Mouse (Mus musculus) stomach, postnatal 0 days (tissue): ENCODE measurements around the gene Scgb2b27. TPM values are rescaled to one million over a fixed set of nuclear protein-coding genes. Genes with fewer than 3 reads are reported as not detected.
"Not testable (repeated sequence)": the region's sequence is repeated elsewhere in the genome, so short reads cannot be mapped to it uniquely, and the experiment has no call there.

ENCODE experiments used
- ATAC-seq: fragments of 200-750 bp; cut with Nextera tagmentation; 2 replicates; pipeline ENCODE4 v1.8.0; 2017; ENCODE audit not compliant: low FRiP score, low TSS enrichment
- DNase-seq: peaks from one replicate; pipeline ENCODE4 v3.0.0-alpha.2; 2016; ENCODE audit warnings: low spot score
- H3K27ac ChIP-seq: fragments of 300-500 bp; sonication (generic); replicated peaks from 2 replicates; pipeline ENCODE4 v1.5.1; 2014; ENCODE audit warnings: mild to moderate bottlenecking, control low read depth
- H3K27me3 ChIP-seq: fragments of 300-500 bp; sonication (generic); 2 replicates; pipeline ENCODE4 v1.6.1; 2014; ENCODE audit warnings: low read length; ENCODE audit not compliant: control insufficient read depth, insufficient read depth
- H3K36me3 ChIP-seq: fragments of 300-500 bp; sonication (generic); 2 replicates; pipeline ENCODE4 v1.6.1; 2014; ENCODE audit warnings: low read length, mixed read lengths; ENCODE audit not compliant: control insufficient read depth, insufficient read depth
- H3K4me1 ChIP-seq: fragments of 300-500 bp; sonication (generic); replicated peaks from 2 replicates; pipeline ENCODE4 v1.6.1; 2014; ENCODE audit warnings: antibody characterized with exemption; ENCODE audit not compliant: control insufficient read depth, insufficient read depth
- H3K4me2 ChIP-seq: fragments of 300-500 bp; sonication (generic); replicated peaks from 2 replicates; pipeline ENCODE4 v1.6.1; 2014; ENCODE audit warnings: low read depth, mild to moderate bottlenecking, control low read depth, moderate library complexity
- H3K4me3 ChIP-seq: fragments of 300-500 bp; sonication (generic); 2 replicates; pipeline ENCODE4 v1.5.1; 2014; ENCODE audit warnings: low read depth, low read length, control low read depth
- H3K9ac ChIP-seq: fragments of 300-500 bp; sonication (generic); 2 replicates; pipeline ENCODE4 v1.6.1; 2014; ENCODE audit warnings: mild to moderate bottlenecking, low read length, control low read depth, mixed read lengths
- H3K9me3 ChIP-seq: fragments of 300-500 bp; sonication (generic); 2 replicates; pipeline ENCODE4 v1.6.1; 2016; ENCODE audit warnings: low read length; ENCODE audit not compliant: control insufficient read depth
- CTCF ChIP-seq: IDR thresholded peaks from 2 replicates; pipeline ENCODE4 v1.5.1; 2016; ENCODE audit warnings: antibody characterized with exemption, low read depth, mild to moderate bottlenecking, moderate library complexity
- WGBS: fragments of 180-500 bp; shearing (Covaris S2); extraction: QIAGEN DNeasy Blood & Tissue Kit; methylation state at CpG from one replicate; pipeline ENCODE4 v1.1.7; 2014; 5-methylcytosine and 5-hydroxymethylcytosine counted together
- polyA plus RNA-seq: library from polyadenylated mRNA; unstranded; fragments of >200 nt; fragmentation: Nextera tagmentation; extraction: Ambion mirVana; gene quantifications from 2 replicates; pipeline ENCODE4 v1.2.1, GENCODE M21; 2015

The Scgb2b27 gene
- polyA plus RNA-seq, 1 experiment from 2014 or later = not detected

- peak; percentile 63 for TF ChIP-seq CTCF
- H3K9me3 ChIP-seq, H3K27ac ChIP-seq, H3K36me3 ChIP-seq, H3K4me2 ChIP-seq, H3K9ac ChIP-seq, H3K4me3 ChIP-seq, H3K27me3 ChIP-seq, ATAC-seq, H3K4me1 ChIP-seq: not testable (repeated sequence)
- WGBS = 29% methylated on average over 8 of the region's 9 CpGs
- peak; percentile 33 for DNase-seq
Observed at GRCm38 (mm10) chr7:33982281-33982680, 31.5 kb downstream of the Scgb2b27 start.

Other genes with a start within 250 kb of the Scgb2b27 start
- gene Scgb2b26, start 68.9 kb downstream of the Scgb2b27 start, polyA plus RNA-seq = not detected in 2 replicates
- not detected in 2 replicates for gene Scgb1b27, start 7.5 kb upstream of the Scgb2b27 start, polyA plus RNA-seq
- not detected in 2 replicates for gene Scgb1b30, start 81.5 kb upstream of the Scgb2b27 start, polyA plus RNA-seq
- gene Wtip, start 119.3 kb upstream of the Scgb2b27 start, polyA plus RNA-seq = 3.5 and 5.0 TPM in 2 replicates
- gene Uba2, start 155.7 kb upstream of the Scgb2b27 start, polyA plus RNA-seq = 80.4 and 80.5 TPM in 2 replicates
- gene Pdcd2l, start 182.7 kb upstream of the Scgb2b27 start, polyA plus RNA-seq = 30.4 and 34.6 TPM in 2 replicates
- gene Gpi1, start 216.4 kb upstream of the Scgb2b27 start, polyA plus RNA-seq = 235 and 244 TPM in 2 replicates
- gene Gm6096, start 237.1 kb upstream of the Scgb2b27 start, polyA plus RNA-seq = not detected in 2 replicates